Mouse (Mus musculus) mouse trophoblast stem cell (cell line): ENCODE data around the gene Musk.
"Not testable (repeated sequence)": the region's sequence is repeated elsewhere in the genome, so short reads cannot be mapped to it uniquely, and the experiment has no call there.

ENCODE experiments used
- in situ Hi-C, 2 experiments: fragments of 300-500 bp; cut with MseI, MboI; formaldehyde crosslinking; loops; 2 replicates in 1 of 2; 3 replicates in 1 of 2; pipeline ENCODE4 v1.15.1; 2025

The Musk gene

GRCm38 (mm10) chr4:58285687-58286086 is at the start of gene Musk:
Gene Musk (plus strand): TSS chr4:58285960.
- in situ Hi-C loops, result no loop called here

GRCm38 (mm10) chr4:58240416-58240815 is 45.3 kb upstream of the Musk start:
- in situ Hi-C loops, result loop anchor here (10.0 kb wide), 1 partner anchor 156 kb away; no protein-coding TSS in a partner anchor

GRCm38 (mm10) chr4:58245544-58245943 is 40.2 kb upstream of the Musk start:
- in situ Hi-C loops, result loop anchor here (10.0 kb wide), 1 partner anchor 161 kb away; no protein-coding TSS in a partner anchor

- in situ Hi-C loops, result no loop called here
Measured at GRCm38 (mm10) chr4:58252381-58252780, 33.4 kb upstream of the Musk start.

- in situ Hi-C loops, result no loop called here
Measured at GRCm38 (mm10) chr4:58253410-58253809, 32.4 kb upstream of the Musk start.

GRCm38 (mm10) chr4:58260767-58261166 is 25.0 kb upstream of the Musk start:
- in situ Hi-C loops, result not testable (repeated sequence)

- in situ Hi-C loops, result no loop called here
Measured at GRCm38 (mm10) chr4:58266294-58266693, 19.5 kb upstream of the Musk start.

GRCm38 (mm10) chr4:58268897-58269542 is 16.7 kb upstream of the Musk start:
- in situ Hi-C loops, result no loop called here

- in situ Hi-C loops, result no loop called here
Measured at GRCm38 (mm10) chr4:58269961-58270360, 15.8 kb upstream of the Musk start.

- in situ Hi-C loops, result no loop called here
Measured at GRCm38 (mm10) chr4:58270956-58271355, 14.8 kb upstream of the Musk start.

- in situ Hi-C loops, result no loop called here
Measured at GRCm38 (mm10) chr4:58271504-58272162, 14.1 kb upstream of the Musk start.

- in situ Hi-C loops, result no loop called here
Measured at GRCm38 (mm10) chr4:58275261-58275895, 10.4 kb upstream of the Musk start.

GRCm38 (mm10) chr4:58278368-58278767 is 7.4 kb upstream of the Musk start:
- in situ Hi-C loops, result no loop called here

GRCm38 (mm10) chr4:58280121-58280520 is 5.6 kb upstream of the Musk start:
- in situ Hi-C loops, result no loop called here

- in situ Hi-C loops, result no loop called here
Measured at GRCm38 (mm10) chr4:58286368-58287090, 769 bp downstream of the Musk start.

GRCm38 (mm10) chr4:58288753-58289152 is 3.0 kb downstream of the Musk start:
- in situ Hi-C loops, result no loop called here

GRCm38 (mm10) chr4:58291828-58292227 is 6.1 kb downstream of the Musk start:
- in situ Hi-C loops, result no loop called here

GRCm38 (mm10) chr4:58293099-58293498 is 7.3 kb downstream of the Musk start:
- in situ Hi-C loops, result no loop called here

GRCm38 (mm10) chr4:58303862-58304261 is 18.1 kb downstream of the Musk start:
- in situ Hi-C loops, result no loop called here

GRCm38 (mm10) chr4:58304564-58304963 is 18.8 kb downstream of the Musk start:
- in situ Hi-C loops, result no loop called here

- in situ Hi-C loops, result no loop called here
Measured at GRCm38 (mm10) chr4:58307421-58307820, 21.7 kb downstream of the Musk start.

- in situ Hi-C loops, result no loop called here
Measured at GRCm38 (mm10) chr4:58313344-58313743, 27.6 kb downstream of the Musk start.
